Mouse (Mus musculus): ENCODE measurements around the gene Abca13.

GRCm38 (mm10) chr11:9317076-9317929 lies 125.6 kb downstream of the Abca13 start:
- TF ChIP-seq POLR2A (IDR thresholded peaks at IDR 0.05; ENCODE audit: borderline replicate concordance, low read depth, low read length): no peak
- TF ChIP-seq CTCF (IDR thresholded peaks at IDR 0.05; ENCODE audit: low read depth, low read length): peak; percentile 86
